ENCODE assay signal across 9 mouse cellular contexts in the genomic region with DNA sequence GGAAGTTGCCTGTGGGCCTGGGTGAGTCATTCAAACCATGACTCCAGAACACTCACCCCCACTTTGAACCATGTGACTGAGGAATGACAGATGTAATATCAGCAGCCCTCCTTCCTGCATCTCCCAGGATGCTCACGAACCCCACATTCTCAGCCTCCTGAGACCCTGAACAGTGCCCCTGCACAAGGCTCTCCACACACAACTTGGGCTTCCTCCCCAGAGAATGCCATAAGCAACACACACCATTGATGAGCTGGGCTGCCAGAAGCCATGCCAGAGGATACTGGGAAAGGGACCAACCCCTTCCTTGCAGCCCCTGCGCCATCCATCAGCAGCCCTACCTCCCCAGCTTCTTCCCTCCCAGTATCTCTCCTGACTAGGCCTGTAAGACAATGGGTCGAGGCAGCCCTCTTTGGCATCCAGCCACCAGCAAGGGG. TPM values are rescaled to one million over a fixed set of nuclear protein-coding genes. Genes with fewer than 3 reads are reported as not detected.
DNase-seq lines count a peak whose midpoint lies in the region; ATAC-seq lines count a peak whose summit lies in the region.
"Had no signal": no experiment of that assay in that cellular context is flagged by ENCODE, and none has a peak within 500 bp of the region (broad histone marks: within the 10 kb centered on the region; RNA-seq: fewer than 3 reads in every experiment).

No protein-coding gene starts in this region.

- DNase-seq in heart, postnatal 14 days: no peak
- DNase-seq in NIH3T3 (ENCODE audit: low read depth): peak; percentile 51
- no peak for DNase-seq in thymus, postnatal 10 days (ENCODE audit: low spot score in 2 of 2)
- no peak for DNase-seq in adrenal gland, adult 18-20 months (ENCODE audit: low spot score in 2 of 2)
- DNase-seq in kidney, adult 18-20 months: no peak

- peak overlapping the region; percentile 65 for H3K4me3 ChIP-seq in heart, embryonic 16.5 days (ENCODE audit: low read length)
- peak overlapping the region; percentile 79 for H3K4me3 ChIP-seq in forebrain, embryonic 12.5 days (replicated peaks)
- H3K4me3 ChIP-seq in limb, embryonic 15.5 days: peak overlapping the region; percentile 69

- intact Hi-C loops in heart, postnatal 14 days (cut with DNase I): no loop called here

- H3K27me3 ChIP-seq in heart, embryonic 16.5 days (ENCODE audit: control insufficient read depth, insufficient read depth, low read length): peaks cover 9% of the 10 kb centered on the region
- 0 out of 2 replicates have a peak, but pooled peaks cover 2% of the 10 kb centered on the region for H3K27me3 ChIP-seq in forebrain, embryonic 12.5 days
- H3K27me3 ChIP-seq in limb, embryonic 15.5 days: no peaks in the 10 kb centered on the region

- peaks cover 23% of the 10 kb centered on the region for H3K4me1 ChIP-seq in heart, embryonic 16.5 days (ENCODE audit: control insufficient read depth, insufficient read depth, low read length)
- H3K4me1 ChIP-seq in forebrain, embryonic 12.5 days: peaks cover 52% of the 10 kb centered on the region
- H3K4me1 ChIP-seq in limb, embryonic 15.5 days: peaks cover 50% of the 10 kb centered on the region

- H3K4me2 ChIP-seq in heart, embryonic 16.5 days (ENCODE audit: low read depth, low read length): peak overlapping the region; percentile 83
- H3K4me2 ChIP-seq in forebrain, embryonic 12.5 days: peak overlapping the region; percentile 89
- H3K4me2 ChIP-seq in limb, embryonic 15.5 days: peak overlapping the region; percentile 90

- no peak overlapping the region; the same call in 1 of the 2 replicates for H3K9ac ChIP-seq in heart, embryonic 16.5 days (ENCODE audit: low read length)
- peak overlapping the region; percentile 87 for H3K9ac ChIP-seq in forebrain, embryonic 12.5 days
- peak overlapping the region; percentile 58; the same call in 1 of the 2 replicates for H3K9ac ChIP-seq in limb, embryonic 15.5 days

- H3K36me3 ChIP-seq in heart, embryonic 16.5 days (ENCODE audit: control insufficient read depth, insufficient read depth): no peaks in the 10 kb centered on the region
- H3K36me3 ChIP-seq in forebrain, embryonic 12.5 days (replicated peaks): peaks cover 48% of the 10 kb centered on the region
- H3K36me3 ChIP-seq in limb, embryonic 15.5 days: peaks cover 43% of the 10 kb centered on the region

- H3K9me3 ChIP-seq in heart, embryonic 16.5 days (replicated peaks; ENCODE audit: control insufficient read depth, low read length): no peaks in the 10 kb centered on the region
- no peaks in the 10 kb centered on the region for H3K9me3 ChIP-seq in forebrain, embryonic 12.5 days
- H3K9me3 ChIP-seq in limb, embryonic 15.5 days: no peaks in the 10 kb centered on the region

- H3K27ac ChIP-seq in heart, embryonic 16.5 days (ENCODE audit: low read length): no peak overlapping the region
- peak overlapping the region; percentile 85 for H3K27ac ChIP-seq in forebrain, embryonic 12.5 days
- H3K27ac ChIP-seq in limb, embryonic 15.5 days: no peak overlapping the region

- 49% methylated on average over 3 of the region's 3 CpGs for WGBS in heart, embryonic 16.5 days
- 41% methylated on average over 3 of the region's 3 CpGs for WGBS in forebrain, embryonic 12.5 days
- 62% methylated on average over 3 of the region's 3 CpGs for WGBS in limb, embryonic 15.5 days

- no peak for ATAC-seq in heart, embryonic 16.5 days (replicated peaks; ENCODE audit: extremely low read depth, insufficient read depth, low FRiP score)
- no peak for ATAC-seq in forebrain, embryonic 12.5 days (ENCODE audit: low FRiP score)
- ATAC-seq in limb, embryonic 15.5 days (ENCODE audit: insufficient number of reproducible peaks, low FRiP score, low TSS enrichment, low read depth): no peak

RNA-seq across cellular contexts. Expression of a gene that starts 5.8 kb away (rescaled TPM):
- 1.8 and 2.6 TPM in 2 replicates for polyA plus RNA-seq in heart, embryonic 16.5 days (2015; fragmentation: Nextera tagmentation; extraction: Ambion mirVana)
- 1 to 10 TPM; 1.4 to 1.9 TPM for total RNA-seq in heart, postnatal 14 days (2021)
- 5.6 and 6.8 TPM in 2 replicates for polyA plus RNA-seq in forebrain, embryonic 12.5 days (2016; fragmentation: Nextera tagmentation; extraction: Ambion mirVana)
- polyA plus RNA-seq in limb, embryonic 15.5 days (2015; fragmentation: Nextera tagmentation; extraction: Ambion mirVana): 3.5 TPM in 2 replicates
- 10 to 100 TPM in 1 of 2 experiments, 1 to 10 TPM in 1; 6.6 to 15.3 TPM for total RNA-seq in adrenal gland, adult 18-20 months (2021)

RNA-seq across cellular contexts. Expression of a gene that starts 13.0 kb away (rescaled TPM):
- 5.7 TPM in 2 replicates for polyA plus RNA-seq in heart, embryonic 16.5 days (2015; fragmentation: Nextera tagmentation; extraction: Ambion mirVana)
- total RNA-seq in heart, postnatal 14 days (2021): 1 to 10 TPM; 7.4 to 8.6 TPM
- polyA plus RNA-seq in forebrain, embryonic 12.5 days (2016; fragmentation: Nextera tagmentation; extraction: Ambion mirVana): 83.2 and 83.5 TPM in 2 replicates
- 23.8 and 27.0 TPM in 2 replicates for polyA plus RNA-seq in limb, embryonic 15.5 days (2015; fragmentation: Nextera tagmentation; extraction: Ambion mirVana)
- 10 to 100 TPM; 29.6 to 32.3 TPM for total RNA-seq in adrenal gland, adult 18-20 months (2021)

RNA-seq across cellular contexts. Expression of a gene that starts 13.4 kb away (rescaled TPM):
- 1.7 and 2.0 TPM in 2 replicates for polyA plus RNA-seq in heart, embryonic 16.5 days (2015; fragmentation: Nextera tagmentation; extraction: Ambion mirVana)
- under 1 TPM; 0.32 to 0.36 TPM for total RNA-seq in heart, postnatal 14 days (2021)
- 5.3 and 5.5 TPM in 2 replicates for polyA plus RNA-seq in forebrain, embryonic 12.5 days (2016; fragmentation: Nextera tagmentation; extraction: Ambion mirVana)
- polyA plus RNA-seq in limb, embryonic 15.5 days (2015; fragmentation: Nextera tagmentation; extraction: Ambion mirVana): 17.6 and 18.4 TPM in 2 replicates
- total RNA-seq in adrenal gland, adult 18-20 months (2021): 1 to 10 TPM in 1 of 2 experiments, not detected in 1; 2.7 TPM
- total RNA-seq: MEL had no signal

RNA-seq across cellular contexts. Expression of a gene that starts 13.6 kb away (rescaled TPM):
- polyA plus RNA-seq in heart, embryonic 16.5 days (2015; fragmentation: Nextera tagmentation; extraction: Ambion mirVana): 20.1 and 20.7 TPM in 2 replicates
- total RNA-seq in heart, postnatal 14 days (2021): 10 to 100 TPM; 23.6 to 25.1 TPM
- 22.8 and 24.2 TPM in 2 replicates for polyA plus RNA-seq in forebrain, embryonic 12.5 days (2016; fragmentation: Nextera tagmentation; extraction: Ambion mirVana)
- polyA plus RNA-seq in limb, embryonic 15.5 days (2015; fragmentation: Nextera tagmentation; extraction: Ambion mirVana): 25.2 and 27.6 TPM in 2 replicates
- 100 to 1,000 TPM in 1 of 2 experiments, 10 to 100 TPM in 1; 90.6 to 183 TPM for total RNA-seq in adrenal gland, adult 18-20 months (2021)

RNA-seq across cellular contexts. Expression of a gene that starts 45.7 kb away (rescaled TPM):
- 18.4 and 18.6 TPM in 2 replicates for polyA plus RNA-seq in heart, embryonic 16.5 days (2015; fragmentation: Nextera tagmentation; extraction: Ambion mirVana)
- 10 to 100 TPM; 20.9 to 26.6 TPM for total RNA-seq in heart, postnatal 14 days (2021)
- 29.1 and 31.2 TPM in 2 replicates for polyA plus RNA-seq in forebrain, embryonic 12.5 days (2016; fragmentation: Nextera tagmentation; extraction: Ambion mirVana)
- polyA plus RNA-seq in limb, embryonic 15.5 days (2015; fragmentation: Nextera tagmentation; extraction: Ambion mirVana): 40.3 and 41.5 TPM in 2 replicates
- 10 to 100 TPM; 20.6 to 46.2 TPM for total RNA-seq in adrenal gland, adult 18-20 months (2021)
